ENCODE assay signal across 8 mouse cellular contexts in the genomic region with DNA sequence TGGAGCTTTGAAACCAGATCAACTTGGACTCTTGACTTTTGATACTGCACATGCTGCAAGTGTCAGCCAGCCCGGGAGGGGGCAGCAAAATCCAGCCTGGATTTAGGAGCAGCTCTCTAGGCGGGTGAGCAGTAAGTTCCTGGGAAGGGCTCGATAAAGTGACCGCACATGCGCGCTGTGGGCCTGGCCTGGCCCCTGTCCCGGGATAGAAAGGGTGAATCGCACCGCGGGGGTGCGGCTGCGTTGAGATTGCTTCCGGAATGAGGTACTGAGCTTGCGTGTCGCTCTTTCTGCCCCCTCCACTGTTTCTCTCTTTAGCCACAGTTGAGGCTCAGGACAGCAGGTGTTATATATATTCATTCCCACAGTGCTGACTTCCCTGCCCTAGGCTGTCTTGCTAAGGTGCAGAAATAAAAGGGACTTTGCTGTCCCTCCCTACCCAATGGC. TPM values are rescaled to one million over a fixed set of nuclear protein-coding genes. Genes with fewer than 3 reads are reported as not detected.
DNase-seq lines count a peak whose midpoint lies in the region; ATAC-seq and TF ChIP-seq lines count a peak whose summit lies in the region.

No protein-coding gene starts in this region.

- TF ChIP-seq CTCF in liver, adult 2 months (IDR thresholded peaks at IDR 0.05; ENCODE audit: low read depth, low read length), result peak; percentile 95

- no peaks in the 10 kb centered on the region for H3K79me2 ChIP-seq in liver, adult 2 months (ENCODE audit: control insufficient read depth, insufficient read depth, low read length)

- H3K9ac ChIP-seq in embryonic facial prominence, embryonic 15.5 days, result no peak overlapping the region; the same call in 1 of the 2 replicates
- H3K9ac ChIP-seq in heart, embryonic 11.5 days (ENCODE audit: low read depth, low read length), result peak overlapping the region; percentile 65
- peak overlapping the region; percentile 54 for H3K9ac ChIP-seq in kidney, embryonic 16.5 days (replicated peaks; ENCODE audit: low read length)
- H3K9ac ChIP-seq in liver, adult 2 months (ENCODE audit: low read depth, low read length), result peak overlapping the region; percentile 35
- no peak overlapping the region for H3K9ac ChIP-seq in stomach, embryonic 14.5 days (replicated peaks; ENCODE audit: low read depth, low read length)

- H3K36me3 ChIP-seq in embryonic facial prominence, embryonic 15.5 days, result no peaks in the 10 kb centered on the region
- no peaks in the 10 kb centered on the region for H3K36me3 ChIP-seq in heart, embryonic 11.5 days (ENCODE audit: control insufficient read depth, insufficient read depth, low read length)
- no peaks in the 10 kb centered on the region for H3K36me3 ChIP-seq in kidney, embryonic 16.5 days (ENCODE audit: insufficient read depth, low read length)
- H3K36me3 ChIP-seq in liver, adult 2 months (ENCODE audit: control insufficient read depth, insufficient read depth, low read length), result no peaks in the 10 kb centered on the region
- H3K36me3 ChIP-seq in stomach, embryonic 14.5 days (ENCODE audit: control insufficient read depth, insufficient read depth, low read length), result no peaks in the 10 kb centered on the region

- H3K4me3 ChIP-seq in embryonic facial prominence, embryonic 15.5 days (replicated peaks), result peak overlapping the region; percentile 42
- peak overlapping the region; percentile 43 for H3K4me3 ChIP-seq in heart, embryonic 11.5 days (ENCODE audit: low read depth, low read length)
- peak overlapping the region; percentile 48 for H3K4me3 ChIP-seq in kidney, embryonic 16.5 days (ENCODE audit: low read length)
- peak overlapping the region; percentile 48 for H3K4me3 ChIP-seq in liver, adult 2 months (ENCODE audit: insufficient read depth, low read depth, low read length)
- peak overlapping the region; percentile 25 for H3K4me3 ChIP-seq in stomach, embryonic 14.5 days (ENCODE audit: low read depth, low read length)

- no peak for TF ChIP-seq POLR2A in liver, adult 2 months (IDR thresholded peaks at IDR 0.05; ENCODE audit: extremely low read depth, insufficient read depth, low read length)

- H3K4me2 ChIP-seq in embryonic facial prominence, embryonic 15.5 days (replicated peaks), result peak overlapping the region; percentile 75
- peak overlapping the region; percentile 74 for H3K4me2 ChIP-seq in heart, embryonic 11.5 days
- H3K4me2 ChIP-seq in kidney, embryonic 16.5 days (replicated peaks; ENCODE audit: low read depth, low read length), result peak overlapping the region; percentile 63
- H3K4me2 ChIP-seq in stomach, embryonic 14.5 days (replicated peaks; ENCODE audit: low read depth, low read length), result peak overlapping the region; percentile 55

- DNase-seq in 416B (ENCODE audit: low read depth), result peak; percentile 80
- peak; percentile 64 to 78 for DNase-seq in adrenal gland, postnatal 4 days (ENCODE audit: low spot score in 2 of 2)
- peak; percentile 82 for DNase-seq in liver, adult 2 months (ENCODE audit: extremely low read depth, low read depth, low spot score)
- DNase-seq in naive thymus-derived CD4-positive, alpha-beta T cell, adult 2 months (ENCODE audit: low read depth), result peak; percentile 76

- H3K27me3 ChIP-seq in embryonic facial prominence, embryonic 15.5 days, result peaks cover 12% of the 10 kb centered on the region; the same call in 1 of the 2 replicates
- H3K27me3 ChIP-seq in heart, embryonic 11.5 days (ENCODE audit: control insufficient read depth, insufficient read depth, low read length), result no peaks in the 10 kb centered on the region
- H3K27me3 ChIP-seq in kidney, embryonic 16.5 days (ENCODE audit: insufficient read depth, low read length), result peaks cover 3% of the 10 kb centered on the region; the same call in 1 of the 2 replicates
- no peaks in the 10 kb centered on the region for H3K27me3 ChIP-seq in liver, adult 2 months (ENCODE audit: control insufficient read depth, insufficient read depth, low read length)
- H3K27me3 ChIP-seq in stomach, embryonic 14.5 days (ENCODE audit: control insufficient read depth, insufficient read depth, low read length), result no peaks in the 10 kb centered on the region

- peak; percentile 87 for ATAC-seq in embryonic facial prominence, embryonic 15.5 days (ENCODE audit: insufficient number of reproducible peaks, low FRiP score, low TSS enrichment, low read depth)
- peak; percentile 65 for ATAC-seq in heart, embryonic 11.5 days (replicated peaks; ENCODE audit: insufficient number of reproducible peaks, low FRiP score, low TSS enrichment)
- ATAC-seq in kidney, embryonic 16.5 days (ENCODE audit: low FRiP score, low TSS enrichment), result peak; percentile 97
- peak; percentile 92 for ATAC-seq in stomach, embryonic 14.5 days (ENCODE audit: insufficient number of reproducible peaks, insufficient read depth, low FRiP score, low read depth)

- WGBS in embryonic facial prominence, embryonic 15.5 days, result 0% methylated on average over 15 of the region's 15 CpGs
- under 1% methylated on average over 15 of the region's 15 CpGs for WGBS in heart, embryonic 11.5 days (ENCODE audit: insufficient replicate concordance)
- under 1% methylated on average over 15 of the region's 15 CpGs for WGBS in kidney, embryonic 16.5 days
- under 1% methylated on average over 15 of the region's 15 CpGs for WGBS in liver, adult 2 months
- WGBS in stomach, embryonic 14.5 days, result 0% methylated on average over 15 of the region's 15 CpGs

- no peaks in the 10 kb centered on the region for H3K9me3 ChIP-seq in embryonic facial prominence, embryonic 15.5 days (replicated peaks)
- no peaks in the 10 kb centered on the region for H3K9me3 ChIP-seq in heart, embryonic 11.5 days (replicated peaks; ENCODE audit: control insufficient read depth, low read length)
- no peaks in the 10 kb centered on the region for H3K9me3 ChIP-seq in kidney, embryonic 16.5 days (ENCODE audit: low read length)
- no peaks in the 10 kb centered on the region for H3K9me3 ChIP-seq in stomach, embryonic 14.5 days (ENCODE audit: control insufficient read depth, low read depth, low read length)

- no peak overlapping the region for H3K27ac ChIP-seq in embryonic facial prominence, embryonic 15.5 days (replicated peaks)
- no peak overlapping the region for H3K27ac ChIP-seq in heart, embryonic 11.5 days (ENCODE audit: low read depth, low read length)
- no peak overlapping the region for H3K27ac ChIP-seq in kidney, embryonic 16.5 days (ENCODE audit: low read length)
- no peak overlapping the region for H3K27ac ChIP-seq in liver, adult 2 months (replicated peaks; ENCODE audit: insufficient read depth, low read depth, low read length)
- H3K27ac ChIP-seq in stomach, embryonic 14.5 days (ENCODE audit: low read length), result no peak overlapping the region

- peaks cover 6% of the 10 kb centered on the region; the same call in 1 of the 2 replicates for H3K4me1 ChIP-seq in embryonic facial prominence, embryonic 15.5 days
- no peaks in the 10 kb centered on the region for H3K4me1 ChIP-seq in heart, embryonic 11.5 days (ENCODE audit: control insufficient read depth, insufficient read depth, low read length)
- peaks cover 4% of the 10 kb centered on the region; the same call in 1 of the 2 replicates for H3K4me1 ChIP-seq in kidney, embryonic 16.5 days (ENCODE audit: insufficient read depth, low read length)
- peaks cover 4% of the 10 kb centered on the region for H3K4me1 ChIP-seq in liver, adult 2 months (ENCODE audit: control insufficient read depth, insufficient read depth, low read length)
- no peaks in the 10 kb centered on the region for H3K4me1 ChIP-seq in stomach, embryonic 14.5 days (ENCODE audit: control insufficient read depth, insufficient read depth, low read length)

RNA-seq across cellular contexts. Expression of gene Tmem14a, which starts 52.1 kb away (rescaled TPM):
- 1 to 10 TPM; 7.2 to 9.4 TPM for total RNA-seq in adrenal gland, postnatal 4 days (2021)
- 10.5 and 11.5 TPM in 2 replicates for polyA plus RNA-seq in embryonic facial prominence, embryonic 15.5 days (2015; fragmentation: Nextera tagmentation; extraction: Ambion mirVana)
- polyA plus RNA-seq in heart, embryonic 11.5 days (2014; fragmentation: Nextera tagmentation; extraction: Ambion mirVana), result 9.7 and 12.5 TPM in 2 replicates
- 10.7 and 11.8 TPM in 2 replicates for polyA plus RNA-seq in kidney, embryonic 16.5 days (2015; fragmentation: Nextera tagmentation; extraction: Ambion mirVana)
- total RNA-seq in liver, adult 2 months (2014; rRNA removed), result 6.2 and 8.1 TPM in 2 replicates
- polyA plus RNA-seq in liver, adult 2 months (2012; rRNA removed), result 3.0 and 3.8 TPM in 2 replicates
- 12.8 and 15.2 TPM in 2 replicates for polyA plus RNA-seq in stomach, embryonic 14.5 days (2014; fragmentation: Nextera tagmentation; extraction: Ambion mirVana)

Comparison
In these comparisons a context has a peak if more than half of its experiments do, and no peak if none do; other contexts are left out.
1. H3K9ac ChIP-seq: peak in heart, embryonic 11.5 days (single experiment), kidney, embryonic 16.5 days (single experiment) and liver, adult 2 months (single experiment); none in embryonic facial prominence, embryonic 15.5 days (single experiment) and stomach, embryonic 14.5 days (single experiment).
2. Peak in every context shown above with its lines, with median percentiles within 50 percentile points of each other: DNase-seq, ATAC-seq, H3K4me2 ChIP-seq and H3K4me3 ChIP-seq.